Mouse (Mus musculus) embryonic fibroblast, embryonic 13.5 days (primary cell): Measurements from ENCODE around the gene Gipc1.

Source experiments
- CTCF ChIP-seq: IDR thresholded peaks from 2 replicates; pipeline ENCODE4 v1.5.1; 2011; ENCODE audit warnings: mild to moderate bottlenecking, control low read depth, low read length, moderate library complexity, borderline replicate concordance; ENCODE audit not compliant: insufficient read depth
- POLR2A ChIP-seq: IDR thresholded peaks from 2 replicates; pipeline ENCODE4 v1.6.1; 2011; ENCODE audit warnings: low read depth, mild to moderate bottlenecking, control low read depth, low read length, moderate library complexity

GRCm38 (mm10) chr8:83609086-83609485, 43.4 kb upstream of the Gipc1 start:
- TF ChIP-seq CTCF (no peak), POLR2A (no peak)
